Mouse (Mus musculus) common myeloid progenitor, adult 5-6 weeks (primary cell): ENCODE results near the gene Gm9045. TPM values are rescaled to one million over a fixed set of nuclear protein-coding genes. Genes with fewer than 3 reads are reported as not detected.
"Not testable (repeated sequence)": the region's sequence is repeated elsewhere in the genome, so short reads cannot be mapped to it uniquely, and the experiment has no call there.

Experiments used
- ATAC-seq: replicated peaks from 2 replicates; pipeline ENCODE4 v1.8.0; 2016; ENCODE audit warnings: low read depth, mild to moderate bottlenecking, moderate TSS enrichment, inconsistent platforms; ENCODE audit not compliant: poor library complexity, severe bottlenecking
- total RNA-seq: library from RNA; stranded (forward); fragments of 200-1000, 187-1606 nt; gene quantifications from 2 replicates; pipeline ENCODE4 v1.2.3, GENCODE M21; 2017

Gm9045 gene
- 0.27 TPM in 1 of 2 replicates, not detected in the other for total RNA-seq

- not testable (repeated sequence) for ATAC-seq
Observed at GRCm38 (mm10) chr10:118337731-118338130, at the start of gene Gm9045. Gm9045 (minus strand) TSS chr10:118337831.

GRCm38 (mm10) chr10:118370443-118370842 is 32.8 kb upstream of the Gm9045 start:
- ATAC-seq: peak; percentile 100

- no peak for ATAC-seq
Observed at GRCm38 (mm10) chr10:118369518-118369917, 31.9 kb upstream of the Gm9045 start.

- ATAC-seq: not testable (repeated sequence)
Observed at GRCm38 (mm10) chr10:118354005-118354404, 16.4 kb upstream of the Gm9045 start, which contains the start of gene Gm9049. Gm9049 (minus strand) TSS chr10:118354105.

- ATAC-seq: not testable (repeated sequence)
Observed at GRCm38 (mm10) chr10:118348579-118348978, 10.9 kb upstream of the Gm9045 start, which contains the start of gene Gm9048. Gm9048 (minus strand) TSS chr10:118348679.

- ATAC-seq: not testable (repeated sequence)
Observed at GRCm38 (mm10) chr10:118343155-118343554, 5.5 kb upstream of the Gm9045 start, which contains the start of gene Gm9046. Gm9046 (minus strand) TSS chr10:118343255.

GRCm38 (mm10) chr10:118332308-118332707 is 5.3 kb downstream of the Gm9045 start, which contains the start of gene Gm9044:
Gm9044 (minus strand) TSS chr10:118332408.
- not testable (repeated sequence) for ATAC-seq

GRCm38 (mm10) chr10:118326869-118327268 is 10.8 kb downstream of the Gm9045 start, which contains the start of gene Gm9040:
Gm9040 (minus strand) TSS chr10:118326969.
- not testable (repeated sequence) for ATAC-seq

- ATAC-seq: peak; percentile 90
Observed at GRCm38 (mm10) chr10:118319024-118319423, 18.6 kb downstream of the Gm9045 start.

- ATAC-seq: peak; percentile 88
Observed at GRCm38 (mm10) chr10:118302133-118302532, 35.5 kb downstream of the Gm9045 start.

- ATAC-seq: no peak
Observed at GRCm38 (mm10) chr10:118294938-118295337, 42.7 kb downstream of the Gm9045 start, which contains the start of gene Iltifb. Iltifb (minus strand) TSS chr10:118295038.

Other genes starting within 250 kb of the Gm9045 start
- 38.3 and 68.5 TPM in 2 replicates for gene Mdm1, start 196.0 kb downstream of the Gm9045 start, total RNA-seq
- gene Il22, start 132.9 kb downstream of the Gm9045 start, total RNA-seq: not detected in 2 replicates
- gene Gm32717, start 97.1 kb downstream of the Gm9045 start, total RNA-seq: 0.10 and 0.18 TPM in 2 replicates
- 0.10 and 0.18 TPM in 2 replicates for gene Gm32802, start 79.1 kb downstream of the Gm9045 start, total RNA-seq
- gene Iltifb, start 42.8 kb downstream of the Gm9045 start, total RNA-seq: not detected in 2 replicates
- 0.10 TPM in 1 of 2 replicates, not detected in the other for gene Gm9040, start 10.9 kb downstream of the Gm9045 start, total RNA-seq
- gene Gm9044, start 5.4 kb downstream of the Gm9045 start, total RNA-seq: 0.10 TPM in 1 of 2 replicates, not detected in the other
- not detected in 2 replicates for gene Gm9046, start 5.4 kb upstream of the Gm9045 start, total RNA-seq
- gene Gm9048, start 10.8 kb upstream of the Gm9045 start, total RNA-seq: not detected in 2 replicates
- gene Gm9049, start 16.3 kb upstream of the Gm9045 start, total RNA-seq: 0.27 TPM in 1 of 2 replicates, not detected in the other
- gene Ifng, start 103.2 kb upstream of the Gm9045 start, total RNA-seq: 0.46 TPM in 1 of 2 replicates, not detected in the other